Mouse (Mus musculus): ENCODE results near the gene Cactin. TPM values are rescaled to one million over a fixed set of nuclear protein-coding genes. Genes with fewer than 3 reads are reported as not detected.
A peak's percentile ranks its signal among the peaks of the same experiment; 100 is the strongest.

Cactin gene
- polyA plus RNA-seq, 1 experiment from 2014 or later: 51.2 TPM

DNA sequence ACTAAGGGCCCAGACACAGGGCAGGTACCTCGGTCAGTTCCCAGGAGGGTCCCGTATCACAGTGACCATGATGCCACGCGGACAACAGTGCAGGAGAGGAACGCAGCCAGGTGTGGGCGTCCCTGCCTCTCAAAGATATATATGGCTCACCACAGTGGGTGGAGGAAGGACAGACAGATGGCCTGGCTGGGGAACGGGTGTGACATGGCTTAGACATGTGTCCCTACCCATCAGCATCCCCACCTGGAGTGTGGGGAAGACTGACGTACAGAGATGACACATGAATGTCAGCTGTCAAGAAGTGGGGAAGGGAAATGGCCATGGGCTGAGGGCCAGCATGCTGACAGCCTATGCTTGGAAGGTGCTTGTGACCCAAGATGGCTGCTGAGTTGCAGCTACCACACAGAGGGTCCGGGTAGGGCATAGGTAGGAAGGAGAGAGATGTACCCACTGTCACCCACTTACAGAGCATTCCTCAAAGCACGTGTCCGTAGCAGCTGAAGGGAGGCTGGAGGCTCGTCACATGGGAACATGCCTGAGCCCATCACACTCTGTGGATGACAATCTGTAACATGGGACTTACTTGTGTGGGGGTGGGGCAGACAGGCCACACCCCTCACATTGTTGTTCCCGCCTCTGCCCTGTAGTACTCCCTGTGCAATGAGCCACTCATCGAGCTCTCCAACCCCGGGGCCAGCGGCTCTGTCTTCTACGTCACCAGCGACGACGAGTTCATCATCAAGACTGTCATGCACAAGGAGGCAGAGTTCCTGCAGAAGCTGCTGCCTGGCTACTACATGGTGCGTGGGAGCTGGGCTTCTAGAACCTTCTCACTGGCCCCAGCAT is 13.8 kb upstream of the Cactin start:
- H3K4me2 ChIP-seq (ENCODE audit: low read depth, low read length, severe bottlenecking): no peak overlapping the region
- DNase-seq (ENCODE audit: low spot score): no peak
- no peaks in the 10 kb centered on the region for H3K9me3 ChIP-seq (ENCODE audit: control insufficient read depth, low read length)
- no peaks in the 10 kb centered on the region for H3K27me3 ChIP-seq (ENCODE audit: control insufficient read depth, insufficient read depth, low read length)
- H3K27ac ChIP-seq (ENCODE audit: low read depth, low read length): no peak overlapping the region
- no peak overlapping the region for H3K9ac ChIP-seq (ENCODE audit: low read length)
- H3K4me1 ChIP-seq (replicated peaks; ENCODE audit: control insufficient read depth, insufficient read depth, low read length): no peaks in the 10 kb centered on the region; the same call in 1 of the 2 replicates
- H3K4me3 ChIP-seq (ENCODE audit: low read depth, low read length): no peak overlapping the region
- 94% methylated on average over 21 of the region's 21 CpGs for WGBS
- ATAC-seq (replicated peaks; ENCODE audit: low FRiP score): no peak
- H3K36me3 ChIP-seq (ENCODE audit: control insufficient read depth, insufficient read depth, low read length): peaks cover 17% of the 10 kb centered on the region

DNA sequence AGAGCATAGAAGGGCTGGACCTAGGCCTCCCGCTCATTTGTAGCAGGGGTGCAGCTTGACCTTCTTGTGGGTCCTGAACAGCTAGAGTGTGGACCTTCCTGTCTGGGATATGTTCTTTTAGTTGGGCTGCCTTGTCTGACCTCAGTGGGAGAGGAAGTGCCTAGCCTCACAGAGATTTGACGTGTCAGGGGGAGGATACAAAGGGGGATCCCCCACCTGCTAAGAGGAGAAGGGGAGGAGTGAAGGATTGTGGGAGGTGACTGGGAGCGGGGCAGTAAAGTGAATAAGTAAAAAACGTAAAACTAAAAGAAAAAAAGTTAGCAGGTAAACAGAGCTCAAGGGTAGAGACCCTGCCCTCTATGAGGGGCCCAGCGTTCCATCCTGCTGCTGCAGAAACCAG is 11.3 kb upstream of the Cactin start:
- H3K4me3 ChIP-seq (ENCODE audit: low read depth, low read length): no peak overlapping the region
- no peak overlapping the region for H3K4me2 ChIP-seq (ENCODE audit: low read depth, low read length, severe bottlenecking)
- H3K27me3 ChIP-seq (ENCODE audit: control insufficient read depth, insufficient read depth, low read length): no peaks in the 10 kb centered on the region
- DNase-seq (ENCODE audit: low spot score): no peak
- ATAC-seq (replicated peaks; ENCODE audit: low FRiP score): no peak
- no peaks in the 10 kb centered on the region; the same call in 1 of the 2 replicates for H3K4me1 ChIP-seq (replicated peaks; ENCODE audit: control insufficient read depth, insufficient read depth, low read length)
- WGBS: 94% methylated on average over 5 of the region's 5 CpGs
- no peak overlapping the region for H3K27ac ChIP-seq (ENCODE audit: low read depth, low read length)
- H3K36me3 ChIP-seq (ENCODE audit: control insufficient read depth, insufficient read depth, low read length): peaks cover 23% of the 10 kb centered on the region
- no peaks in the 10 kb centered on the region for H3K9me3 ChIP-seq (ENCODE audit: control insufficient read depth, low read length)
- H3K9ac ChIP-seq (ENCODE audit: low read length): no peak overlapping the region

GRCm38 (mm10) chr10:81313581-81313980 is 7.3 kb upstream of the Cactin start:
- Histone ChIP-seq H3K9me3 (ENCODE audit: control insufficient read depth, low read length) (no peaks in the 10 kb centered on the region), H3K4me3 (ENCODE audit: low read depth, low read length) (no peak overlapping the region), H3K36me3 (ENCODE audit: control insufficient read depth, insufficient read depth, low read length) (peaks cover 12% of the 10 kb centered on the region; the same call in 1 of the 2 replicates), H3K4me2 (ENCODE audit: low read depth, low read length, severe bottlenecking) (no peak overlapping the region), H3K9ac (ENCODE audit: low read length) (no peak overlapping the region), H3K27me3 (ENCODE audit: control insufficient read depth, insufficient read depth, low read length) (no peaks in the 10 kb centered on the region), H3K4me1 (replicated peaks; ENCODE audit: control insufficient read depth, insufficient read depth, low read length) (peaks cover 5% of the 10 kb centered on the region; the same call in 1 of the 2 replicates), H3K27ac (ENCODE audit: low read depth, low read length) (no peak overlapping the region)
- 95% methylated on average over 13 of the region's 13 CpGs for WGBS
- DNase-seq (ENCODE audit: low spot score) (no peak), ATAC-seq (replicated peaks; ENCODE audit: low FRiP score) (no peak)

DNA sequence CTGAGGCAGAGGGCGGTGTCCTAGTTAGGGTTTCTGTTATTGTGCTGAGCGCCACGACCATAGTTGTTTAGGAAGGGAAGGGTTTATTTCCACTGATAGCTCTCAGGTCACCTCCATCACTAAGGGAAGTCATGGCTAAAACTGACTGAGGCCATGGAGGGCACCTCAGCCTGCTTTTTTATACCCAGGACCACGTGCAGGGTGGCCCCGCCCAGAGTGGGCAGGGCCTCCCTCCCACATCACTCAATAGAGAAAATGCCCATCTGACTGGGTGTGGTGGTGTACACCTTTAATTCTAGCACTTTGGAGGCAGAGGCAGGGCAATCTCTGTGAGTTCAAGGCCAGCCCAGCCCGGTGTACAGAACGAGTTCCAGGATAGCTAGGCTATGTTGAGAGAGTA is 6.7 kb upstream of the Cactin start:
- ATAC-seq (replicated peaks; ENCODE audit: low FRiP score): no peak
- WGBS: 76% methylated on average over 7 of the region's 7 CpGs
- H3K27ac ChIP-seq (ENCODE audit: low read depth, low read length): no peak overlapping the region
- no peaks in the 10 kb centered on the region for H3K9me3 ChIP-seq (ENCODE audit: control insufficient read depth, low read length)
- H3K4me2 ChIP-seq (ENCODE audit: low read depth, low read length, severe bottlenecking): no peak overlapping the region
- H3K4me3 ChIP-seq (ENCODE audit: low read depth, low read length): no peak overlapping the region
- peaks cover 8% of the 10 kb centered on the region; the same call in 1 of the 2 replicates for H3K36me3 ChIP-seq (ENCODE audit: control insufficient read depth, insufficient read depth, low read length)
- peaks cover 5% of the 10 kb centered on the region; the same call in 1 of the 2 replicates for H3K4me1 ChIP-seq (replicated peaks; ENCODE audit: control insufficient read depth, insufficient read depth, low read length)
- no peak overlapping the region for H3K9ac ChIP-seq (ENCODE audit: low read length)
- H3K27me3 ChIP-seq (ENCODE audit: control insufficient read depth, insufficient read depth, low read length): no peaks in the 10 kb centered on the region
- no peak for DNase-seq (ENCODE audit: low spot score)

DNA sequence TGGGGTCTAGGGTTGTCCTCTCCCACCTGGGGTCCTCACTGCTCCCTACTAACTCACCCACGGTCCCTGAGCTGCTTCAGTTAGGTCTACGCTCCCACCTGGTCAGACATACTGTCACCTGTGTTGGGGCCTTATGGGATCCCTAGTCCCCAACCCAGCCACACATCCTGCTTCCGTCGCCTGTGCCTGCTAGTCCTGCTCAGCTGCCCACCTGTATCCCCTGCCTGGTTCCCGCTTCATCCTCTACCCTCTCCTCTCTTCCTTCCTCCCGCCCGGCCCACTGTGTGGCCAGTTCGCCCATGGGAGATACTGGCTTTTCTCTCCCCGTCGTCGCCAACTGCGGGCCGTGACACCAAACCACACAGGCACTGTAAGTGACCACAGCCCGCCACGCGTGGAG is 5.3 kb upstream of the Cactin start:
- DNase-seq (ENCODE audit: low spot score) (no peak), ATAC-seq (replicated peaks; ENCODE audit: low FRiP score) (no peak)
- Histone ChIP-seq H3K36me3 (ENCODE audit: control insufficient read depth, insufficient read depth, low read length) (peaks cover 8% of the 10 kb centered on the region; the same call in 1 of the 2 replicates), H3K27me3 (ENCODE audit: control insufficient read depth, insufficient read depth, low read length) (no peaks in the 10 kb centered on the region), H3K4me1 (replicated peaks; ENCODE audit: control insufficient read depth, insufficient read depth, low read length) (peaks cover 12% of the 10 kb centered on the region; the same call in 1 of the 2 replicates), H3K9me3 (ENCODE audit: control insufficient read depth, low read length) (no peaks in the 10 kb centered on the region), H3K4me3 (ENCODE audit: low read depth, low read length) (no peak overlapping the region), H3K27ac (ENCODE audit: low read depth, low read length) (no peak overlapping the region), H3K9ac (ENCODE audit: low read length) (no peak overlapping the region), H3K4me2 (ENCODE audit: low read depth, low read length, severe bottlenecking) (no peak overlapping the region)
- WGBS: 94% methylated on average over 16 of the region's 16 CpGs

DNA sequence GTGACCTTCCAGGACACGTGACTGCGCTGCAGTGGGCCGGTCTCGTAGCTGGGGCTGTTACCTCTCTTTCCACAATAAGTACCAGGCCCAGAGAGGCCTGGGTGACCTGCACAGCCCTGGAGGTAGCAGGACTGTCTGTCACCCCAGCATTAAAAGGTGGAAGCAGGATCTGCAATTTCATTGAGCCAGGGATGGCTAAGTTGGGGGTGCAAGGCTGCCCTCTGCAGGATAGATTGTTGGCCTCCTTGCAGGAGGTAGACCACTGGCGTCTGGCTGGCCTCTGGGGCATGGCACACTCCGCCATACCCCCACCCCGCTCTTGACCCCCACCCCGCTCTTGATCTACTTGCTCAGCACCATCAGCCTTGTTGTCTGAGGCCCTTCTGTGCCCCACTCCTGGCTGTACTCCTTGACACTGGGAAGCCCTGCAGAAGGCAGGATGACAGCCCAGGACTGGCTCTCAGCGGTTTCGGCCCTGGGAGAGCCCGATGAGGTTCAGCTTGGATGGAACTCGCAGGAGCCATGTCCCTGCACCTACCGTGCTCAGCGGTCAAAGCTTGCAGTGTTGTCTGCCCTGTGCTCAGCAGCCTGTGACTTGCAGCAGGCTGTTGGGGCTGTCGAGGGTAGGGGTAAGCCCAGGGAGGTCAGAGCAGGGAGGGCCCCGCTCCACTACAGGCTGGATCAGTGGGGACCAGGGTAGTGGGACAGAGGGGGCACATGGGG is 4.4 kb upstream of the Cactin start:
- Histone ChIP-seq H3K36me3 (ENCODE audit: control insufficient read depth, insufficient read depth, low read length) (peaks cover 8% of the 10 kb centered on the region; the same call in 1 of the 2 replicates), H3K9ac (ENCODE audit: low read length) (peak overlapping the region; percentile 39), H3K4me2 (ENCODE audit: low read depth, low read length, severe bottlenecking) (peak overlapping the region; percentile 26; the same call in 1 of the 2 replicates), H3K27ac (ENCODE audit: low read depth, low read length) (no peak overlapping the region), H3K4me3 (ENCODE audit: low read depth, low read length) (no peak overlapping the region), H3K27me3 (ENCODE audit: control insufficient read depth, insufficient read depth, low read length) (no peaks in the 10 kb centered on the region), H3K4me1 (replicated peaks; ENCODE audit: control insufficient read depth, insufficient read depth, low read length) (peaks cover 12% of the 10 kb centered on the region; the same call in 1 of the 2 replicates), H3K9me3 (ENCODE audit: control insufficient read depth, low read length) (no peaks in the 10 kb centered on the region)
- ATAC-seq (replicated peaks; ENCODE audit: low FRiP score): no peak
- DNase-seq (ENCODE audit: low spot score): no peak
- 40% methylated on average over 16 of the region's 16 CpGs for WGBS

GRCm38 (mm10) chr10:81317273-81317672 is 3.6 kb upstream of the Cactin start:
- H3K4me1 ChIP-seq (replicated peaks; ENCODE audit: control insufficient read depth, insufficient read depth, low read length): peaks cover 19% of the 10 kb centered on the region
- WGBS: 12% methylated on average over 20 of the region's 20 CpGs

DNA sequence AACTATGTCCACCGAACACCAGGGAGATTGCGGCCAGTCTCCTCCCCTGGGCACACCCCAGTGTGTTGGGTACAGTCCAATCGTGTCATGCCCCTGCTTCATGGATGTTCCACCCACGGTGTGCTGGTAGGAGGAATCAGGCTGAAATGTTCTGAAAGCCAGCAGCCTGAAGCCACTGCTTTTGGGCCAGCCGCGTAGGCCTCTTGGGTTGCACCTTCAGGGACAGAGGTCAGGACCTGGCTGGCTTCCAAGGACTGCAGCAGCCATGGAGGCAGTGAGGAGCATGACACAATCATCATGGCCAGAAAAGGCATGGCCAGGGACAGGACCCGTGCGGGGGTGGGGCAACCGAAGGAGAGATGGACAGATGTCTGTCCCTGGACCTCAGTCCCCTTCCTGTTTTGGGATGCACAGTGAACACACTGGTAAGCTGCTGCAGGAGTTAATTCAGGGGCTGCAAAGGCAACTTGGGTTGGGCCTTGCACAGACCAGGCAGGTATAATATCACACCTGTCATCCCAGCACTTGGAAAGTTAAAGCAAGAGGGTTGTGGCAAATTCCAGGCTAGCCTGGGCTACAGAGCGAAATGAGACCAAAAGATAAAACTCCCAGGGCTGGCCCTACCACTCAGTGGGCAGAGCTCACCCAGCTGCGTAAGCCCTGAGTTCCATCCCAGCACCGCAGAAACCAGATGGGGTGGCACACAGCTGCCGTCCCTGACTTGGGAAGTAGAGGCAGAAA is 2.1 kb upstream of the Cactin start:
- H3K4me3 ChIP-seq (ENCODE audit: low read depth, low read length): no peak overlapping the region
- peaks cover 20% of the 10 kb centered on the region for H3K4me1 ChIP-seq (replicated peaks; ENCODE audit: control insufficient read depth, insufficient read depth, low read length)
- no peaks in the 10 kb centered on the region for H3K9me3 ChIP-seq (ENCODE audit: control insufficient read depth, low read length)
- H3K36me3 ChIP-seq (ENCODE audit: control insufficient read depth, insufficient read depth, low read length): peaks cover 7% of the 10 kb centered on the region; the same call in 1 of the 2 replicates
- no peak overlapping the region for H3K27ac ChIP-seq (ENCODE audit: low read depth, low read length)
- DNase-seq (ENCODE audit: low spot score) (no peak), ATAC-seq (replicated peaks; ENCODE audit: low FRiP score) (no peak)
- H3K27me3 ChIP-seq (ENCODE audit: control insufficient read depth, insufficient read depth, low read length): no peaks in the 10 kb centered on the region
- H3K9ac ChIP-seq (ENCODE audit: low read length): no peak overlapping the region
- no peak overlapping the region; the same call in 1 of the 2 replicates for H3K4me2 ChIP-seq (ENCODE audit: low read depth, low read length, severe bottlenecking)
- 94% methylated on average over 13 of the region's 13 CpGs for WGBS

More at GRCm38 (mm10) chr10:81317273-81317672, 3.6 kb upstream of the Cactin start:
- Histone ChIP-seq H3K9ac (ENCODE audit: low read length) (peak overlapping the region; percentile 39), H3K4me3 (ENCODE audit: low read depth, low read length) (no peak overlapping the region), H3K4me2 (ENCODE audit: low read depth, low read length, severe bottlenecking) (peak overlapping the region; percentile 26; the same call in 1 of the 2 replicates), H3K27ac (ENCODE audit: low read depth, low read length) (no peak overlapping the region), H3K36me3 (ENCODE audit: control insufficient read depth, insufficient read depth, low read length) (peaks cover 8% of the 10 kb centered on the region; the same call in 1 of the 2 replicates), H3K9me3 (ENCODE audit: control insufficient read depth, low read length) (no peaks in the 10 kb centered on the region), H3K27me3 (ENCODE audit: control insufficient read depth, insufficient read depth, low read length) (no peaks in the 10 kb centered on the region)
- DNase-seq (ENCODE audit: low spot score): no peak
- ATAC-seq (replicated peaks; ENCODE audit: low FRiP score): no peak

All from forebrain, embryonic 11.5 days (tissue).